Mouse (Mus musculus): ENCODE measurements around the gene Lpcat3.

DNA sequence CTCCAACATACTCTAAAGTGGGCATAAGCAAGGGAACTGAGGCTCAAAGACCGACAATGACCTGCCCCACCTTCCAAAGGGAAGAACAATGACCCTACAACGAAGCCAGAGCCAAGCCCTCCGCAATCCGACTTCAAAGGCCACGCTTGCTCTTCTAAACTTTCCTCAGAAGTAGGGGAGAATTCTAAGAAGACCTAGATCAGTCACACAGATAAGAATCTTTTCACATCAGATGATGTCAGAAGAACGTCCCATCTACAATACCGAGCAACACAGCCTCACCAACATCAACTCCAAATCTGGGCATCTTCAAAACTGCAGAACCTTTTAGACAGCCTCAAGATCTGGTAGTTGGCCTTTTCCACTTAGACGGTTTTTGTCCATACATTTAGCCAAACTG lies 87.6 kb downstream of the Lpcat3 start:
- no peak for TF ChIP-seq CTCF (conservative IDR thresholded peaks at IDR 0.05; ENCODE audit: low read length)
- TF ChIP-seq NANOG (IDR thresholded peaks at IDR 0.05; ENCODE audit: borderline replicate concordance, low read length), result no peak

Measured in E14TG2a.4 (cell line).